Mouse (Mus musculus): ENCODE results near the gene Ly6g6c.

Ly6g6c gene

GRCm38 (mm10) chr17:35064951-35065947, at the start of gene Ly6g6c:
Ly6g6c (plus strand) TSS chr17:35065388.
- peak; percentile 51 to 55 for DNase-seq

DNA sequence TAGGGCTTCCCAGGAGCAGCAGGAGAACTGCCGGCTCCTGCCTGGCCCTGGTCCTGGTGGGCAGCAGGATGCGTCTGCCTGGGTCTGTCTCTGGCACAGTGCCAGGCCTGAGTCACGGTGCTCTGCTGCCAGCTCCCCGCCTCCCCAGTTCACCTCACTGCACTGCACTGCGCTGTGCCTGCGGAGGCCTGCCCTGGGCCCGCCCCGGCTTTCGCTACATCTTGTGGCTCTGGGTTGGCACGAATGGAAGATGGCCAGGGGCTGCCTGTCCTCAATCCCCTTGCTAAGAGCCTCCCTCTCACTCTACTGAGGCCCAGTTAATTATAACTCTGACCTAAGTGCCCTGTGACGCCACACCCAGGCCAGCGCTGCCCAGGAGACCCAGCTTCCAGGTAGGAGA, 48.8 kb upstream of the Ly6g6c start, which contains the start of gene Vwa7:
Gene Vwa7, plus strand, starts transcription at position 204 of the 400 bp plus-strand sequence.
- peak; percentile 93 to 95 for DNase-seq

DNA sequence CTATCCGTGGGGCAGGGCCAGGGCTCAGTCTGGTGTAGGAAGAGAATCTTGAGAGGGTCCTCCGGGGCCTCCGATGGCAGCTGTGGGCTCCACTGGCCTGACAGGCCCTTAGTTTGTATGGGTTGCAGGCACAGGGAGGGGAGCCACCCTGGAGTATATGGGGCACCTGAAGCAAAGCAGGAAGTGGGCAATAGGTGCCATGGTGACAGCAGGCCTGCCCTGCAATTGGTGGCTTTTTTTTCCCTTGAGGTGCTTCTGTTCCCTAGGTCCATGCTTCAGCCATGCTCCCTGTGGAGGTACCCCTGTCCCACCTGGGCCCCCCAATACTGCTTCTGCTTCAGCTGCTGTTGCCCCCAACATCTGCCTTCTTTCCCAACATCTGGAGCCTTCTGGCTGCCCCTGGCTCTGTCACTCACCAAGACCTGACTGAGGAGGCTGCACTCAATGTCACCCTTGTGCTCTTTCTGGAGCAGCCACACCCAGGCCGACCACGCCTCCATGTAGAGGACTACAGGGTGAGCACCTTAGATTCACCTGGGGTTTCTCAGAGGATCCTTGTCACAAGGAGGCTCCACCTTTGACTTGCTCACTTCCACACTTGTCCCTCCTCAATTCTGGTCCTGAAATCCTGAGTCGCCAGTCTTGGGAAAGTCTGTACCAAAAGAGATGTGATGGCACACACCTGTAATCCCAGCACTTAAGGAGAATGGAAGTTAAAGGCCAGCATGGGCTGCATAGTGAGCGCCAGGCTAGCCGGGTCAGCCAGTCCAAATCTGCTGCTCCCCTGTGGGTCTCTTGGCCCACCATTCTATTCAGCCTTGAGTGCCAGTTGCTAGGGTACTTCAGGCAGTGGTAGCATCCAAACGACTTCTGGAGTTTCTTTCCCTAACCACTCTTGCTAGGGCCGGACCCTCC, 48.1 kb upstream of the Ly6g6c start:
- DNase-seq = peak; percentile 63 to 71

GRCm38 (mm10) chr17:35017706-35018030, 47.5 kb upstream of the Ly6g6c start:
- DNase-seq = no peak

DNA sequence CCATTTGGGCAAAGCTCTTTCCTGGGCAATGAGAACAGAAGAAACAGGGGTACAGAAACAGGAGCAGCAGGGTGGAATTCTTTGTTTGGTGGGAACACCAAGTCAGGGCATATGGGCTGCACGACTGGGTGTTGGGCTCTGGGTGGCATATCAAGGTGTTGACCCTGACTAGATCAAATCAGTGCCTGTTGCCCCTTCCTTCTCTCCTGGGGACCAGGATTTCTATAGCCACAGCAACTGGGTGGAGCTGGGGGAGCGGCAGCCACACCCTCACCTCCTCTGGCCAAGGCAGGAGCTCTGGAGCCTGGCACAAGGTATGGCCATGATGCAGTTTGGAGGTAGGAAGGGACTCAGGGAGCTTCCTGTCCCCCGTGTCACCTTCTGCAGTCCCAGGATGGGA, 47.0 kb upstream of the Ly6g6c start:
- DNase-seq = no peak

- peak in 1 of 2 experiments; percentile 18 for DNase-seq
Observed at GRCm38 (mm10) chr17:35019894-35020293, 45.3 kb upstream of the Ly6g6c start.

DNA sequence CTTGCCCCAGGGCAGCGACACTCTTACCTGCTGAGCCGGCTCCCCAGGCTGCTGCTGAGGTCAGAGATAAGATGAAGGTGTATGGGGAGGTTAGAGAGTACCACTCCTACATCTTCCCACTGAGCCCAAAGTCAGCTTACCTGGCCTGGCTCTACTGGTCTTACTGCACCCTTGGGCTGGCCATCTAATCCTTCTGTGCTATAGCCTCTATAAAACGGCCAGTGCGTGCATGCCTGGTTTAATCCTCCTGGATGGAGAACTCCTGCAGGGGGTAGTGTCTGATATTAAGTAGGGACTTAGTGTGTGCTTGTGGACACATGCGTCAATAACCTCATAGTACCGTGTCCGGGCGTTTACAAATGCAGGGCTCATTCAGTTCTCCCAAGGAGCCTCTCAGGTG, 44.6 kb upstream of the Ly6g6c start:
- DNase-seq = no peak

GRCm38 (mm10) chr17:35021163-35021808, 43.9 kb upstream of the Ly6g6c start:
- peak; percentile 97 to 98 for DNase-seq

GRCm38 (mm10) chr17:35021842-35022477, 43.2 kb upstream of the Ly6g6c start:
- DNase-seq = no peak

GRCm38 (mm10) chr17:35022541-35023060, 42.6 kb upstream of the Ly6g6c start:
- DNase-seq = no peak

- DNase-seq = no peak
Observed at GRCm38 (mm10) chr17:35023221-35023620, 42.0 kb upstream of the Ly6g6c start.

- peak in 1 of 2 experiments; percentile 16 for DNase-seq
Observed at GRCm38 (mm10) chr17:35023756-35024155, 41.4 kb upstream of the Ly6g6c start.

DNA sequence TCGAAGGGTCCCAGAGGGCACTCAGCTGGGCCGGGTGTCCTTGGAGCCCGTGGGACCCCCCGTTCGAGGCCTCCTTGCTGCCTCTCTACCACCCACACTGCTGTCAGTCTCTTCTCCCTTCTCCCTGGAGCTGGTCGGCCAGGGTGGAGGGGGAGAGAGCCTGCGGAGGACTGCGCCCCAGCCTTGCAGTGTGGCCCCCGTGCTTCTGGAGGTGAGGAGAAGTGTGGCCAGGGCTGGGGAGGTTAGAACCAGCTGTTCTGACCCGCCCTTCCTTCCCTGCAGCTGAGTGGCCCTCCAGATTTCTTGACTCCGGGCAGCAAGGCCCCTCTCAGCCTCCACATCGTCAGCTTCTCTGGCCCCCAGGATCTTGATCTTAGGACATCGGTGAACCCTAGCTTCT, 40.9 kb upstream of the Ly6g6c start:
- no peak for DNase-seq

DNA sequence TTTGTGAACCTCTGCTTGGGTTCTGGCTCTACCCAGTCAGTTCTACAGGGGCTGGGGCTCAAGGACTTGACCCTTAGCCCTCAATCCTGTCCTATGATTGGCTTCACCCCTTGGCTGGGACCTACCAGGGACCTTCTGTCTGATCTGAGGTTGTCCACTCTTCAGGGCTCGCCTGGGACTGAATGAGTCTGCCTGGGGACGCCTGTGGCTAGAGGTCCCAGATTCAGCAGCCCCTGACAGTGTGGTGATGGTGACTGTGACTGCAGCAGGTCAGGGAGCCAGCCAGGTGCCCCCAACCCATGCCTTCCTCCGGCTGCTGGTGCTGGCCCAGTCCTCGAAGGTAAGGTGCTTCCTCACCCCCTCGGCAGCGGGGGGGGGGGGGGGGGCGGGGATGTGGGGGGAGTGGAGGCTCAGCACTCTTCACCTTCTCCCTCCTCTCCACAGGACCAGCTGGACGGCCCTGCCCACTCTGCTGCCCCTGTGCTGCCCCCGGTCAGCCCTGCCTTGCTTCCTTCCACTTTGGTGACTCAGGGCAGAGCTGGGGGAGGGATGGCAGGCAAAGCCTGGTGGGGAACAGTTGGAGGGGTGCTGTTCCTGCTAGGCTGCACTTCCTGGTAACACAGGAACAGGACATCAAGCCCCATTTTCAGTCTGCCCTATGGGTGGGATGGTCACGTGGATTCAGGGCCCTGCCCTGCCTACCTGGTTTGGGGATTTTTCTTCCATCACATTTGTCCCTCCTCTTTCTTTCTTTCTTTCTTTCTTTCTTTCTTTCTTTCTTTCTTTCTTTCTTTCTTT, 40.3 kb upstream of the Ly6g6c start:
- no peak for DNase-seq

GRCm38 (mm10) chr17:35026206-35026605, 39.0 kb upstream of the Ly6g6c start:
- DNase-seq = peak in 1 of 2 experiments; percentile 25

- peak; percentile 89 to 95 for DNase-seq
Observed at GRCm38 (mm10) chr17:35027277-35028068, 37.7 kb upstream of the Ly6g6c start, which contains the start of gene Sapcd1. Sapcd1 (minus strand) TSS chr17:35028016.

GRCm38 (mm10) chr17:35028315-35028714, 36.9 kb upstream of the Ly6g6c start:
- peak; percentile 67 to 75 for DNase-seq

- peak; percentile 63 to 65 for DNase-seq
Observed at GRCm38 (mm10) chr17:35029691-35030532, 35.3 kb upstream of the Ly6g6c start.

- peak; percentile 43 to 50 for DNase-seq
Observed at GRCm38 (mm10) chr17:35031272-35031671, 33.9 kb upstream of the Ly6g6c start.

All from cerebellum, postnatal 10 days (tissue).